Mouse (Mus musculus): ENCODE measurements at regions not wholly inside any gene's neighbourhood (a gene's known extent, or its start where the extent isn't known, plus 50 kb on each side); places are given as distances from the start of the nearest gene placed in this dataset.

GRCm38 (mm10) chr2:51055339-51055738 lies 93.6 kb downstream of the Rnd3 start:
- H3K4me2 ChIP-seq (ENCODE audit: low read length) = no peak overlapping the region
- H3K27ac ChIP-seq (ENCODE audit: low read length) = no peak overlapping the region
- no peaks in the 10 kb centered on the region for H3K27me3 ChIP-seq (replicated peaks; ENCODE audit: control insufficient read depth, insufficient read depth, low read length)
- H3K9me3 ChIP-seq (ENCODE audit: control insufficient read depth, low read length) = no peaks in the 10 kb centered on the region
- H3K4me3 ChIP-seq (replicated peaks; ENCODE audit: low read length) = no peak overlapping the region
- WGBS = 43% methylated on average over 3 of the region's 3 CpGs
- no peak for ATAC-seq
- H3K9ac ChIP-seq (replicated peaks; ENCODE audit: low read depth, low read length) = no peak overlapping the region
- no peaks in the 10 kb centered on the region for H3K36me3 ChIP-seq (ENCODE audit: control insufficient read depth, insufficient read depth)
- H3K4me1 ChIP-seq (replicated peaks; ENCODE audit: control insufficient read depth, insufficient read depth, low read length) = no peaks in the 10 kb centered on the region

- ATAC-seq = no peak
- no peaks in the 10 kb centered on the region for H3K27me3 ChIP-seq (replicated peaks; ENCODE audit: control insufficient read depth, insufficient read depth, low read length)
- peaks cover 2% of the 10 kb centered on the region; the same call in 1 of the 2 replicates for H3K4me1 ChIP-seq (replicated peaks; ENCODE audit: control insufficient read depth, insufficient read depth, low read length)
- no peak overlapping the region for H3K4me3 ChIP-seq (replicated peaks; ENCODE audit: low read length)
- 69% methylated on average over 3 of the region's 3 CpGs for WGBS
- no peaks in the 10 kb centered on the region for H3K9me3 ChIP-seq (ENCODE audit: control insufficient read depth, low read length)
- H3K4me2 ChIP-seq (ENCODE audit: low read length) = no peak overlapping the region
- no peaks in the 10 kb centered on the region for H3K36me3 ChIP-seq (ENCODE audit: control insufficient read depth, insufficient read depth)
- no peak overlapping the region for H3K9ac ChIP-seq (replicated peaks; ENCODE audit: low read depth, low read length)
- H3K27ac ChIP-seq (ENCODE audit: low read length) = no peak overlapping the region
These were observed 99.1 kb downstream of the Rnd3 start for GRCm38 (mm10) chr2:51049834-51050170.

GRCm38 (mm10) chr2:51049101-51049833 lies 99.6 kb downstream of the Rnd3 start:
- H3K4me2 ChIP-seq (ENCODE audit: low read length) = no peak overlapping the region
- no peak for ATAC-seq
- no peak overlapping the region for H3K9ac ChIP-seq (replicated peaks; ENCODE audit: low read depth, low read length)
- H3K27ac ChIP-seq (ENCODE audit: low read length) = no peak overlapping the region
- H3K4me3 ChIP-seq (replicated peaks; ENCODE audit: low read length) = no peak overlapping the region
- peaks cover 2% of the 10 kb centered on the region; the same call in 1 of the 2 replicates for H3K4me1 ChIP-seq (replicated peaks; ENCODE audit: control insufficient read depth, insufficient read depth, low read length)
- WGBS = 56% methylated on average over 8 of the region's 8 CpGs
- H3K27me3 ChIP-seq (replicated peaks; ENCODE audit: control insufficient read depth, insufficient read depth, low read length) = no peaks in the 10 kb centered on the region
- no peaks in the 10 kb centered on the region for H3K9me3 ChIP-seq (ENCODE audit: control insufficient read depth, low read length)
- no peaks in the 10 kb centered on the region for H3K36me3 ChIP-seq (ENCODE audit: control insufficient read depth, insufficient read depth)

- H3K4me1 ChIP-seq (replicated peaks; ENCODE audit: control insufficient read depth, insufficient read depth, low read length) = peaks cover 2% of the 10 kb centered on the region; the same call in 1 of the 2 replicates
- H3K4me2 ChIP-seq (ENCODE audit: low read length) = no peak overlapping the region
- WGBS = 51% methylated on average over 5 of the region's 5 CpGs
- ATAC-seq = peak; percentile 80
- H3K4me3 ChIP-seq (replicated peaks; ENCODE audit: low read length) = no peak overlapping the region
- no peaks in the 10 kb centered on the region for H3K9me3 ChIP-seq (ENCODE audit: control insufficient read depth, low read length)
- H3K36me3 ChIP-seq (ENCODE audit: control insufficient read depth, insufficient read depth) = no peaks in the 10 kb centered on the region
- H3K27ac ChIP-seq (ENCODE audit: low read length) = peak overlapping the region; percentile 31; the same call in 1 of the 2 replicates
- no peak overlapping the region for H3K9ac ChIP-seq (replicated peaks; ENCODE audit: low read depth, low read length)
- H3K27me3 ChIP-seq (replicated peaks; ENCODE audit: control insufficient read depth, insufficient read depth, low read length) = no peaks in the 10 kb centered on the region
These were observed 101.4 kb downstream of the Rnd3 start for GRCm38 (mm10) chr2:51047520-51047919.

- Histone ChIP-seq H3K4me3 (replicated peaks; ENCODE audit: low read length) (no peak overlapping the region), H3K27ac (ENCODE audit: low read length) (no peak overlapping the region), H3K9ac (replicated peaks; ENCODE audit: low read depth, low read length) (no peak overlapping the region), H3K36me3 (ENCODE audit: control insufficient read depth, insufficient read depth) (no peaks in the 10 kb centered on the region), H3K4me1 (replicated peaks; ENCODE audit: control insufficient read depth, insufficient read depth, low read length) (peaks cover 2% of the 10 kb centered on the region; the same call in 1 of the 2 replicates), H3K9me3 (ENCODE audit: control insufficient read depth, low read length) (no peaks in the 10 kb centered on the region), H3K4me2 (ENCODE audit: low read length) (no peak overlapping the region), H3K27me3 (replicated peaks; ENCODE audit: control insufficient read depth, insufficient read depth, low read length) (no peaks in the 10 kb centered on the region)
- ATAC-seq = no peak
- 58% methylated on average over 2 of the region's 2 CpGs for WGBS
These were observed 103.3 kb downstream of the Rnd3 start for GRCm38 (mm10) chr2:51045626-51046025.

- no peak overlapping the region for H3K4me2 ChIP-seq (ENCODE audit: low read length)
- no peaks in the 10 kb centered on the region for H3K27me3 ChIP-seq (replicated peaks; ENCODE audit: control insufficient read depth, insufficient read depth, low read length)
- WGBS = 33% methylated on average over 7 of the region's 7 CpGs
- H3K4me1 ChIP-seq (replicated peaks; ENCODE audit: control insufficient read depth, insufficient read depth, low read length) = peaks cover 10% of the 10 kb centered on the region
- no peaks in the 10 kb centered on the region for H3K36me3 ChIP-seq (ENCODE audit: control insufficient read depth, insufficient read depth)
- no peak overlapping the region for H3K27ac ChIP-seq (ENCODE audit: low read length)
- H3K9me3 ChIP-seq (ENCODE audit: control insufficient read depth, low read length) = no peaks in the 10 kb centered on the region
- H3K9ac ChIP-seq (replicated peaks; ENCODE audit: low read depth, low read length) = no peak overlapping the region
- H3K4me3 ChIP-seq (replicated peaks; ENCODE audit: low read length) = no peak overlapping the region
- ATAC-seq = 0 out of 2 replicates have a peak, but pooled peaks have one; percentile 7
These were observed 107.8 kb downstream of the Rnd3 start for GRCm38 (mm10) chr2:51041101-51041500.

- Histone ChIP-seq H3K27ac (ENCODE audit: low read length) (no peak overlapping the region), H3K9me3 (ENCODE audit: control insufficient read depth, low read length) (no peaks in the 10 kb centered on the region), H3K4me1 (replicated peaks; ENCODE audit: control insufficient read depth, insufficient read depth, low read length) (peaks cover 14% of the 10 kb centered on the region), H3K27me3 (replicated peaks; ENCODE audit: control insufficient read depth, insufficient read depth, low read length) (no peaks in the 10 kb centered on the region), H3K4me2 (ENCODE audit: low read length) (no peak overlapping the region), H3K4me3 (replicated peaks; ENCODE audit: low read length) (no peak overlapping the region), H3K36me3 (ENCODE audit: control insufficient read depth, insufficient read depth) (no peaks in the 10 kb centered on the region), H3K9ac (replicated peaks; ENCODE audit: low read depth, low read length) (no peak overlapping the region)
- WGBS = 11% methylated on average over 6 of the region's 6 CpGs
- ATAC-seq = peak; percentile 89
These were observed 110.2 kb downstream of the Rnd3 start for GRCm38 (mm10) chr2:51038685-51039084.

- no peaks in the 10 kb centered on the region for H3K36me3 ChIP-seq (ENCODE audit: control insufficient read depth, insufficient read depth)
- H3K4me2 ChIP-seq (ENCODE audit: low read length) = no peak overlapping the region
- ATAC-seq = no peak
- WGBS = 82% methylated on average over 5 of the region's 5 CpGs
- no peak overlapping the region for H3K4me3 ChIP-seq (replicated peaks; ENCODE audit: low read length)
- no peak overlapping the region for H3K9ac ChIP-seq (replicated peaks; ENCODE audit: low read depth, low read length)
- no peak overlapping the region for H3K27ac ChIP-seq (ENCODE audit: low read length)
- H3K4me1 ChIP-seq (replicated peaks; ENCODE audit: control insufficient read depth, insufficient read depth, low read length) = peaks cover 14% of the 10 kb centered on the region
- no peaks in the 10 kb centered on the region for H3K9me3 ChIP-seq (ENCODE audit: control insufficient read depth, low read length)
- no peaks in the 10 kb centered on the region for H3K27me3 ChIP-seq (replicated peaks; ENCODE audit: control insufficient read depth, insufficient read depth, low read length)
These were observed 111.9 kb downstream of the Rnd3 start for GRCm38 (mm10) chr2:51036995-51037394.

- Histone ChIP-seq H3K4me3 (replicated peaks; ENCODE audit: low read length) (no peak overlapping the region), H3K4me2 (ENCODE audit: low read length) (no peak overlapping the region), H3K9me3 (ENCODE audit: control insufficient read depth, low read length) (no peaks in the 10 kb centered on the region), H3K9ac (replicated peaks; ENCODE audit: low read depth, low read length) (no peak overlapping the region), H3K36me3 (ENCODE audit: control insufficient read depth, insufficient read depth) (no peaks in the 10 kb centered on the region), H3K27me3 (replicated peaks; ENCODE audit: control insufficient read depth, insufficient read depth, low read length) (no peaks in the 10 kb centered on the region), H3K4me1 (replicated peaks; ENCODE audit: control insufficient read depth, insufficient read depth, low read length) (peaks cover 14% of the 10 kb centered on the region), H3K27ac (ENCODE audit: low read length) (no peak overlapping the region)
- 65% methylated on average over 8 of the region's 8 CpGs for WGBS
- no peak for ATAC-seq
These were observed 112.6 kb downstream of the Rnd3 start for GRCm38 (mm10) chr2:51036190-51036755.
